Mouse (Mus musculus) gastrocnemius, adult 2 months (tissue): Measurements from ENCODE around the gene Tal1. TPM values are rescaled to one million over a fixed set of nuclear protein-coding genes. Genes with fewer than 3 reads are reported as not detected.
A peak's percentile ranks its signal among the peaks of the same experiment; 100 is the strongest.

Source experiments
- DNase-seq: peaks from one replicate; pipeline ENCODE4 v3.0.0; 2022
- H3K27ac ChIP-seq: fragments of 200-600 bp; 2 replicates; pipeline ENCODE4 v1.8.1; 2022; ENCODE audit warnings: mild to moderate bottlenecking
- H3K4me3 ChIP-seq: fragments of 200-600 bp; 2 replicates; pipeline ENCODE4 v1.8.1; 2022; ENCODE audit warnings: mild to moderate bottlenecking, moderate library complexity
- CTCF ChIP-seq: fragments of 200-600 bp; IDR thresholded peaks from 2 replicates; pipeline ENCODE4 v1.8.1; 2022; ENCODE audit warnings: antibody characterized with exemption, mild to moderate bottlenecking, moderate library complexity
- intact Hi-C: fragments of 180-260 bp; cut with DNase I; formaldehyde crosslinking; loops from one replicate; pipeline ENCODE4 v1.15.1; 2025
- long read RNA-seq, 2 experiments: library from polyadenylated mRNA; stranded (forward); transcript quantifications; one replicate each; pipeline ENCODE4 v2.0.0; 2021
- total RNA-seq, 2 experiments: library from RNA; stranded (reverse); gene quantifications; 2 replicates each; pipeline ENCODE4 v1.2.3; 2021

The Tal1 gene
- 1 to 10 TPM in 1 of 2 experiments, under 1 TPM in 1; 0.94 to 1.7 TPM for total RNA-seq
- long read RNA-seq, experiment 1, partial matches to known transcripts: 0 of 2 reads
- long read RNA-seq, experiment 1, other reads (novel, unspliced or antisense): 0 of 2 reads
- long read RNA-seq, experiment 2, partial matches to known transcripts: 1 of 3 reads
- long read RNA-seq, experiment 2, other reads (novel, unspliced or antisense): 1 of 3 reads

DNA sequence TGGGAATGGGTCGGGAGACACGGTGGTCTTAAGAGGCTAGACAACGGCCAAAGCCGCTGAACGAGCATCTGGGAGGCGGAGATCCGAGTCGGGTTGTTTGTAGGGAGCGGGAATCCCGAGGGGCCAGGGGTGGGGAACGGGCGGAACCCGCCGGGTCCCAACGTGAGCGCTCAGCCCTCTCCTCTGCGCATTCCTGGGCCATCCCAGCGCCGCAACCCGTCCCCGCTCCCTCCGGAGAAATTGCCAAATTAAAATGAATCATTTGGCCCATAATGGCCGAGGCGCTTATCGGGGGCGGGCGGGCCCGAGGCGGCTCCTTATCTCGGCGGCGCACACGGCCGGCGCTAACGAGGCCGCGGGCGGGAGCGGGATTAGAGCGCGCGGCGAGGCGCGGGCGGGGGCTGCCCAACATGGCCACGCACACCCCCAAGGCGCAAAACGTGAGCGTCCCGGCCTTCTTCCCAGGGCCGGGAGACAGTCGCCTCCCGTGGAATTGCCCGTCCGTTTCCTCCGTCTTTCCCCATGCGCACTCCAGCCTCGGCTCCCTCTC, at the start of gene Tal1:
Gene Tal1 (plus strand): TSS at position 56 of the 550 bp plus-strand sequence.
- intact Hi-C loops: loop anchor here (10.0 kb wide), 1 partner anchor 152 kb away; the partner anchor contains the start of gene Foxd2

DNA sequence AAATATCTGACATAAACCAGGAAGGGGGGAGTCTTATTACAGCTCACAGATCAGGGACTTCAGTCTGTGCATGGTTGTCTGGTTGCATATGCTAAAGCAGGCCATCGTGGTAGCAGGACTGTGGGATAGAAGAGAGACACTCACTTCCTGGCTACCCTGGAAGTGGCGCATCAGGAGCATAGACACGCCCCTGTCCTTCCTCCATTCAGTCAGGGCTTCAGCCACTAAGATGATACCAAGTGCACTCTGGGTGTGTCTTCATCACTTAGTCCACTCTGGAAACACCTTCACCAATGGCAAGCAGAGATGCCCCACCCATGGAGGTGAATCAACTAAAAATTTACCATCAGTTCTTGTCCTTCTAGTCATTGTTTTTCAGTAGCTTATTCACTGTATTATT, 42.0 kb upstream of the Tal1 start:
- TF ChIP-seq CTCF: no peak
- DNase-seq: no peak
- no peak overlapping the region for H3K4me3 ChIP-seq
- H3K27ac ChIP-seq: no peak overlapping the region
- intact Hi-C loops: no loop called here

More for the DNA sequence above, at the start of gene Tal1:
- peak within 1 kb of the TSS; percentile 74 for H3K4me3 ChIP-seq
- peak within 1 kb of the TSS; percentile 88 for H3K27ac ChIP-seq
- TF ChIP-seq CTCF: no peak
- peak; percentile 51 for DNase-seq

DNA sequence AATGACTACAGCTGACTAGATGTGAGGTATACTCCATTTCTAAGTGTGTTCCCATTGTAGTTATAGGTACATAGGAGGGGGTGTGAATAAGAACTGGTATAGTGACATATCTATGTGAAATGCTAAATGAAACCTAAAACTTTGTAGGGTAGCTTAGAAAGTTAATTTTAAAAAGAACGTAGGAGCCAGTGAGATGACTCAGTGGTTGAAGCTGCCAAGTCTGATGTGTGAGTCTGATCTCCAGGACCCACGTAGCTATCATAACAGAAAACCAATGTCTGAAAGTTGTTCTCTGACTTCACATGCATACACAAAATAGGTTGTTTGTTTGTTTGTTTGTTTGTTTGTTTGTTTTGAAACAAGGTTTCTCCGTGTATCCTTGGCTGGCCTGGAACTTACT, 36.2 kb upstream of the Tal1 start:
- H3K27ac ChIP-seq: no peak overlapping the region
- no peak for DNase-seq
- TF ChIP-seq CTCF: no peak
- intact Hi-C loops: no loop called here
- H3K4me3 ChIP-seq: no peak overlapping the region

DNA sequence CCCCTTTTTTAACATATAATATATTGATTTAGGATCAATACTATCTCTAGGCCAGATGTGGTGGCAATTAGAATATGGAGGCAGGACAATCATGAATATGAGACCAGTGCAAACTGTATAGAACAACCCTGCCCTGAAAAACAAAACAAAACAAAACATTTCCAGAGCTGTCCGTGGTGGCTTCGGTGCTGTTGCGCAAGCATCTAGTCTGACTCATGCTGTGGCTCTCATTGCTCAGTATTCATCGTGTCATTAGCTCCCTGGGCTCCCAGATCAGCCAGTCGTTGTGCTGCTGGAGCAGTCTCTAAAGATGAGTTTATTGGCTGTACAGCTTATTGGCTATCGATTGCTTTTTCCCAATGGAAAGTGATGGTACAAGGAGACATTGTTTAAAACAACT, 21.2 kb upstream of the Tal1 start:
- Histone ChIP-seq H3K27ac (no peak overlapping the region), H3K4me3 (no peak overlapping the region)
- peak; percentile 36 for DNase-seq
- intact Hi-C loops: no loop called here
- TF ChIP-seq CTCF: no peak

DNA sequence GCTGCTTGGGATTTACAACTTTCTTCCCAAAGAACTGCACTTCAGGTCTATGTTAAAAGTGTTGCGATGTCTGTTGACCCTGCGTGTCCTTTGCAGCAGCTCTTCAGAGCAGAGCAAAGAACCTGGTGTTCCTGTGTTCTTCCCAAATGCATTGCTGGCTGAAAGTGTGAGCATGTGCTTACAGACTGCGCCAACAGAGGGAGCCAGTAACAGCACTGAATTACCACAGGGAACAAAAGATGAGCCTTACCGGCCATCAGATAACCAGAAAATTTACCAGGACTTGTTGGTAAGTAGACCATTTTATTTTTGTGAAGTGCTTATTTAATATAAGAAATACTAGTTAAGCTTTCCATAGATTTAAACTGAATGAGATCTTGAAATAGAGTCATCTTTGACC, 18.0 kb upstream of the Tal1 start:
- peak; percentile 73 for TF ChIP-seq CTCF
- H3K27ac ChIP-seq: no peak overlapping the region
- intact Hi-C loops: loop anchor here (2.0 kb wide), 1 partner anchor 49 kb away; no protein-coding TSS in a partner anchor
- no peak overlapping the region for H3K4me3 ChIP-seq
- peak; percentile 32 for DNase-seq

DNA sequence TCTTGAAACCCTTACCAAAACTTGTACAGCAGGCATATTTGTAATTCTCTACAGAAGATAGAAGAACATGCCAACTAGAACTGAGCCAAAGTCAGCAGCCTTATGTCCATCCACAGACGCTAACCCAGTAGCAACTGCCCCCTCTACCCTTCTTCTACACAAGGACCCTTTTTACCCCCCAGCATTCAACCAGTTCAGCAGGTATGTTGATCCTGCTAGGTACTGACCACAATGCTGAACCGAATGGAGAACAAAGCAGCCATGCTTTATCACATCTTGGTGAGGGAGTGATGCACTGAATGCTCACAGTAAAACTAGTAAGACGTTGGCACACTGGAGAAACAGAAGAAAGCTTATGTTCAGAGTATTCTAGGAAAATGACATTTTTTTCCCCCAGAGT, 10.6 kb upstream of the Tal1 start:
- intact Hi-C loops: no loop called here
- no peak for DNase-seq
- no peak overlapping the region for H3K27ac ChIP-seq

DNA sequence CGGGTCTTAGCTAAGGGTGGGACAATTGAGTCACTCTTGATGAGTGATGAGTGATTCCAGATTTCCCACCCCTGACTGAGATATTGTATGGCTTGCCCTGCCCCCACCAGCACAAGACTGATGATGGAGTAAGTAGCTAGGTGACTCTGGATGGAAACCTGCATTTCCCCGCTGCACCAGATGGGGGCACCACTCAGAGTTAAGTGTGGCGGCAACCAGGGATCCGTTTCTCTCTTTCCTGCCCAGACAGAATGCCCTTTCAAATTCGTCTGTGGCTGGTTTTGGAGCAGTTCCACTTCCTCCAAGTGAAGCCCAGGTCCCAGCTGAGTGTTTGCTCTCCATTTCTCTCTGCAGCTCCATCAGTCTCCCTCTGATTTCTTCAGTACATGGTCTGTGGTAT, 8.5 kb upstream of the Tal1 start:
- Histone ChIP-seq H3K4me3 (no peak overlapping the region), H3K27ac (no peak overlapping the region)
- TF ChIP-seq CTCF: peak; percentile 66
- intact Hi-C loops: no loop called here
- peak; percentile 48 for DNase-seq

More for the DNA sequence above, 10.6 kb upstream of the Tal1 start:
- no peak overlapping the region for H3K4me3 ChIP-seq
- TF ChIP-seq CTCF: no peak

DNA sequence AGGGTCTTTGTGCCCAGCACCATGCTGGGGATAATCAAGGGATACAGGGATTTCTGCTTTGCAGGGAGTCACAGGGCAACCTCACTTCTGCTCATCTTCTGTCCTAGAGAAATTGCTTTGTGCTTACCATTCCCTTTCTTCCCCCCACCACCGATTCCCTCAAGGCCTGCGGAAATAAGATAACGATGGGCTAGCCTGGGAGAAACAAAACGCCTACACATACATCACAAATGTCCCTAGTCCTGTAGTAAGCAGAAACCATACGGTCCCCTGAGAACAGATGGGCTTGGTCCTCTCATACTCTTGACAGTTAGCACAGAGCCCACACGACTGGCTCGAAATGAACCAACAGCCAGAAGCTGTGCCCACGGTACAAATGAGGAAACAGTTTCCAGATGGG, 8.0 kb upstream of the Tal1 start:
- no peak for DNase-seq
- intact Hi-C loops: no loop called here
- Histone ChIP-seq H3K27ac (no peak overlapping the region), H3K4me3 (no peak overlapping the region)
- no peak for TF ChIP-seq CTCF

DNA sequence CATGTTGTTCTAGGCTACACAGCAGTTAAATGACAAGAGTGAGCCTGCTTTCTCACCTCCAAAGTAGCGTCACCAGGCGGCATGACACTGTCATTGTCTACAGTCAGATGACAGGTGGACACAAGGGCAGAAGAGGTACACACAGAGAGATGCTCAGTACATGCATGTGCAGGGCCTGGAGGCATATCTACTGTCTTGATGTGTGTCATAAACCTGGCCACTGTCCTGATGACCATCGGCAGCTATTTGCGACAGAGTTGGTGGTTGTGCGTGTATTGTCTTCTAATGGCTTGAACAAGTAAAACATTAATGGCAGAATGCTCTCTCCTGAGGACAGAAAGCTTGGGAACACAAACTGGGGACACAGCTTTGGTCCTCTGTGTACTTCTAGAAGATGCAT, 5.0 kb upstream of the Tal1 start:
- TF ChIP-seq CTCF: no peak
- Histone ChIP-seq H3K27ac (no peak overlapping the region), H3K4me3 (no peak overlapping the region)
- intact Hi-C loops: loop anchor here (10.0 kb wide), 1 partner anchor 146 kb away; the partner anchor contains the start of gene Foxd2
- no peak for DNase-seq

DNA sequence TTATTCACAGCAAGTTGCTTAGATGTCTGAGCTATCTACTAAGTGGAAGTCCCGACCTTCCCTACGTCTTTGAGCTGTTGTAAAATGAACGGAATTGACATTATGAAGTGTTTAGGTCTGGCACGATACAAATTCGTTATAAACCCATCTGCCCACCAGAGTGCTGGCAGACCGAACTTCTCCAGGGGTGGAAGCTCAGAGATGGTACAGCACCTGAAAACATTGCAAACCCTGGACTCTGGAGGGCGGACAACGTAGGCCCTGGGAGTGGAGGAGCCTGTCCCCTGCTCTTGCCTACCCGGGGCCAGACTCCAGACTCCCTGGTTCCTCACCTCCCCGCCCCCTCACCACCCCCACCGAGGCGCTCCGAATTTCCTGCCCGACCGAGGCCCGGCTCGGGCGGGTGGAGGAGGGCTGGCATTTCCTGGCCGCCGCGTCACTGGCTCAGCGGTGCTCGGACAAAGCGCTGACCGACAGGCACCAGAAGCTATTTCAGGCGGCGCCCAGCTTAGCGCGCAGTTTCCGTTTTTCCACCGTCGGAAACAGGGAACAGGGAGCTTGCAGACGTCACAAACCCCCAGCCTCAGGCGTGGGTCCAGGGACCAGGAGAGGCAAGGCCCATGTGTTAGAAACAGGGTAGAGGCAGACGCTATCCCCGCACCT, 3.8 kb upstream of the Tal1 start:
- DNase-seq: peak; percentile 75
- Histone ChIP-seq H3K4me3 (peak overlapping the region; percentile 66), H3K27ac (peak overlapping the region; percentile 86)
- intact Hi-C loops: loop anchor here (10.0 kb wide), 1 partner anchor 148 kb away; the partner anchor contains the start of gene Foxd2
- TF ChIP-seq CTCF: no peak

DNA sequence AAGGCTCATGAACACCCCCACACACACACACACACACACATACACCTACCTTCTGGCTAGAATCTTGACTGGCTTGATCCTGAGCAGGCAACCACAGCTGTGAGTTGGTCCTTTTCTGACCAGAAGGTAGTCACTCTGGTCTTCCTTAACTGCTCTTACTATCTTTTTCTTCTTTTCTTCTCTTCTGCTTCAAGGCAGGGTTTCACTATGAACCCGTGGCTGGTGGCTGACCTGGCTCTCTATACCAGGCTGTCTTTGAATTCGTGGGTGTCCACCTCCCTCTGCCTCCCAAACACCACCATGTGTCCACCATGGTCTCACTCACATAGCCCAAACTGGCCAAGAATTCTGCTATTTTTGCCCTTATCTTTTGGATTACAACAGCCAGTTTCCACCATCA, 1.2 kb upstream of the Tal1 start:
- no peak overlapping the region for H3K27ac ChIP-seq
- no peak for TF ChIP-seq CTCF
- intact Hi-C loops: loop anchor here (10.0 kb wide), 1 partner anchor 150 kb away; the partner anchor contains the start of gene Foxd2
- no peak overlapping the region for H3K4me3 ChIP-seq
- DNase-seq: no peak

DNA sequence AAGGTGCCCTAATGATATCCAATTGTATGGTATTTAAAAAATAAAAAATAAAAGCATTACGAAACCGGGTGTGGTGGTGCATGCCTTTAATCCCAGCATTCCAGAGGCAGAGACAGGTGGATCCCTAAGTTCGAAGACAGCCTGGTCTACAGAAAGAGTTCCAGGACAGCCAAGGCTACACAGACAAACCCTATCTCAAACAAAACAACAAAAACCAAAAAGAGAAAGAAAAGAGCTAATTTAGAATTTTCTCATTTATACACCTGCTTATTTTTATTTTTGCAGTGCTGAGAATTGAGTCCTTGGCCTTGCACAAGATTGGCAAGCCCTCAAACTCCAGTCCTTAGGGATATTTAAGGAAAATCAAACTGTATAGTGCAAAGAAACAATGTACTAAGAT, 535 bp upstream of the Tal1 start:
- no peak for TF ChIP-seq CTCF
- Histone ChIP-seq H3K4me3 (peak overlapping the region; percentile 74; the same call in 1 of the 2 replicates), H3K27ac (peak overlapping the region; percentile 88; the same call in 1 of the 2 replicates)
- intact Hi-C loops: loop anchor here (10.0 kb wide), 1 partner anchor 151 kb away; the partner anchor contains the start of gene Foxd2
- DNase-seq: no peak
